Mouse (Mus musculus) bone marrow macrophage, adult 2 months (primary cell): ENCODE results near the gene Rab31.

Experiments used
- CTCF ChIP-seq: IDR thresholded peaks from 2 replicates; pipeline ENCODE4 v1.5.1; 2012; ENCODE audit warnings: low read depth, mild to moderate bottlenecking, low read length, moderate library complexity
- POLR2A ChIP-seq: IDR thresholded peaks from 2 replicates; pipeline ENCODE4 v1.6.1; 2012; ENCODE audit warnings: mild to moderate bottlenecking, low read depth, low read length, borderline replicate concordance

- TF ChIP-seq POLR2A (no peak), CTCF (no peak)
Measured at GRCm38 (mm10) chr17:65723633-65724032, 48.9 kb downstream of the Rab31 start.
